Mouse (Mus musculus) myocyte (in vitro differentiated cells): Measurements from ENCODE around the gene Tcp11.

Experiments
- CEBPB ChIP-seq: IDR thresholded peaks from 2 replicates; pipeline ENCODE4 v1.6.1; 2011; ENCODE audit warnings: mild to moderate bottlenecking, moderate library complexity; ENCODE audit not compliant: poor library complexity, insufficient read depth, severe bottlenecking
- E2F4 ChIP-seq: IDR thresholded peaks from one replicate; pipeline ENCODE4 v1.6.1; 2011; ENCODE audit warnings: mild to moderate bottlenecking, control low read depth, moderate library complexity; ENCODE audit not compliant: insufficient read depth
- MAX ChIP-seq: IDR thresholded peaks from one replicate; pipeline ENCODE4 v1.6.1; 2011; ENCODE audit warnings: low read depth, mild to moderate bottlenecking, control low read depth
- MYOD1 ChIP-seq, 3 experiments: IDR thresholded peaks; one replicate each; pipeline ENCODE4 v1.6.1; 2011; ENCODE audit warnings: control low read depth in 2 of 3, low read depth in 2 of 3, mild to moderate bottlenecking in 2 of 3, moderate library complexity in 1 of 3; ENCODE audit not compliant: insufficient read length in 2 of 3, control insufficient read depth in 1 of 3
- MYOG ChIP-seq, 3 experiments: IDR thresholded peaks; one replicate each; pipeline ENCODE4 v1.6.1; 2011; ENCODE audit warnings: control low read depth in 2 of 3, low read depth in 2 of 3, mild to moderate bottlenecking in 2 of 3; ENCODE audit not compliant: insufficient read length in 2 of 3, control insufficient read depth in 1 of 3, insufficient read depth in 1 of 3
- POLR2A ChIP-seq: IDR thresholded peaks from one replicate; pipeline ENCODE4 v1.6.1; 2011; ENCODE audit warnings: low read depth, mild to moderate bottlenecking, control low read depth, moderate library complexity; ENCODE audit not compliant: insufficient read length
- POLR2AphosphoS2 ChIP-seq: IDR thresholded peaks from one replicate; pipeline ENCODE4 v1.6.1; 2011; ENCODE audit warnings: low read depth, control low read depth; ENCODE audit not compliant: insufficient read length
- REST ChIP-seq: IDR thresholded peaks from one replicate; pipeline ENCODE4 v1.6.1; 2011; ENCODE audit warnings: mild to moderate bottlenecking, control low read depth, moderate library complexity; ENCODE audit not compliant: insufficient read depth, insufficient read length
- SRF ChIP-seq: IDR thresholded peaks from one replicate; pipeline ENCODE4 v1.6.1; 2011; ENCODE audit warnings: low read depth; ENCODE audit not compliant: control insufficient read depth, insufficient read length
- TCF12 ChIP-seq: IDR thresholded peaks from one replicate; pipeline ENCODE4 v1.6.1; 2011; ENCODE audit warnings: mild to moderate bottlenecking, control low read depth; ENCODE audit not compliant: poor library complexity, insufficient read depth, severe bottlenecking
- TCF3 ChIP-seq: IDR thresholded peaks from one replicate; pipeline ENCODE4 v1.6.1; 2011; ENCODE audit warnings: low read depth, control low read depth; ENCODE audit not compliant: insufficient read length
- USF1 ChIP-seq: IDR thresholded peaks from one replicate; pipeline ENCODE4 v1.6.1; 2011; ENCODE audit warnings: low read depth, mild to moderate bottlenecking, control low read depth, moderate library complexity

DNA sequence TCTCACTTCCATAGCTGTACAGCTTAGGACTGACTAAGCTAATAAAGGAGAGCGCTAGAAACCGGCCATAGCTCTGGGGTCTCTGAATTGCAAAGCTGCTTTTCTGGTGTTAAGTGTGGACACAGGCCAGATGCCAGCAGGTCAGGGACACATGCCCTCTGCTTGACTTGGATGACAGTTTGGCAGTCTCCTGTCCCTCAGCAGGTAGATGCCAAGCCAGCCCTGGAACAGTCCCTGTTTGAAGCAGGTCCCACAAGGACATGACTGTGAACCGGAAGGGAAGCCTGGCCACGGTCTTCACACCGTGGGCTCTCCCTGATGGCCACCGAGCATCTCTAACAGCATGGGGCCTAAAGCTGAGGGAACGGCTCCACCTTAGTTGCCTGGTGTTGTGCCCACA, 17.7 kb downstream of the Tcp11 start:
- TF ChIP-seq MAX: no peak
- TF ChIP-seq POLR2A: no peak
- TF ChIP-seq E2F4: no peak
- no peak for TF ChIP-seq POLR2AphosphoS2
- TF ChIP-seq MYOG (IDR thresholded peaks at IDR 0.05; ENCODE audit: control insufficient read depth in 1 of 3, insufficient read depth in 1 of 3, insufficient read length in 2 of 3, low read depth in 2 of 3): no peak
- TF ChIP-seq SRF: no peak
- no peak for TF ChIP-seq REST
- TF ChIP-seq TCF12: no peak
- TF ChIP-seq USF1: no peak
- TF ChIP-seq MYOD1 (IDR thresholded peaks at IDR 0.05; ENCODE audit: control insufficient read depth in 1 of 3, insufficient read length in 2 of 3, low read depth in 2 of 3): no peak
- no peak for TF ChIP-seq CEBPB
- TF ChIP-seq TCF3: no peak
